In the genomic region with DNA sequence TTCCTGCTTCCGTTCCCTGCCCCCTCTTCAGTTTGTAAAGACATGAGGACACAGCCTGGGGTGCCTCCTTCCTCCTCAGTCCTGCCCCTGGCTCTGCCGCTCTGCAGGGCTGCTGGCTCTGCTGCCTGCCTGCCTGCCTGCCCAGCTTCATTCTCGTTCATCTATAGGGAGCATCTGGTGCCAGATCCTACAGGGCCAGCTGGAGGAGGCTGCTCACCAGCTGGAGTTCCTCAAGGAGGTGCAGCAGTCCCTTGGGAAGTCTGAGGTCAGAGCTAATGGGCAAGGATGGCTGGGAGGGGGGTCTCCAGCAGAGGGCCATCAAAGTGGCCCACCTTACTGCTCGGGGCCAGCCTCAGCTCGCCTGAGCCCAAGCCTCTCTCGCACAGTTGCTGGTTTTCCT, we compare ENCODE assay signal across 14 mouse cellular contexts. TPM values are rescaled to one million over a fixed set of nuclear protein-coding genes. Genes with fewer than 3 reads are reported as not detected.
A peak's percentile ranks its signal among the peaks of the same experiment; 100 is the strongest.
DNase-seq lines count a peak whose midpoint lies in the region; ATAC-seq and TF ChIP-seq lines count a peak whose summit lies in the region.
"Had no signal": no experiment of that assay in that cellular context is flagged by ENCODE, and none has a peak within 500 bp of the region (broad histone marks: within the 10 kb centered on the region; RNA-seq: fewer than 3 reads in every experiment).

No protein-coding gene starts in this region.

- WGBS in kidney, postnatal 0 days: 28% methylated on average over 6 of the region's 6 CpGs

- H3K9me3 ChIP-seq in kidney, postnatal 0 days (replicated peaks; ENCODE audit: low read length): no peaks in the 10 kb centered on the region
- H3K9me3 ChIP-seq: liver, embryonic 13.5 days had no signal

- no peak overlapping the region for H3K4me3 ChIP-seq in kidney, postnatal 0 days (replicated peaks; ENCODE audit: low read depth, low read length)
- H3K4me3 ChIP-seq: liver, embryonic 13.5 days had no signal

- H3K9ac ChIP-seq in kidney, postnatal 0 days (ENCODE audit: low read depth, low read length): no peak overlapping the region
- H3K9ac ChIP-seq: liver, embryonic 13.5 days had no signal

- H3K4me1 ChIP-seq in kidney, postnatal 0 days (replicated peaks; ENCODE audit: insufficient read depth, low read length): no peaks in the 10 kb centered on the region
- H3K4me1 ChIP-seq: liver, embryonic 13.5 days had no signal

- DNase-seq in frontal cortex, postnatal 10 days (ENCODE audit: low spot score in 2 of 2): no peak
- DNase-seq in kidney, postnatal 0 days (ENCODE audit: low spot score): peak; percentile 31
- no peak for DNase-seq in kidney, adult 11 months
- peak; percentile 24 for DNase-seq in retina, embryonic 14.5 days (ENCODE audit: low spot score)
- DNase-seq in retina, postnatal 1 day: no peak
- DNase-seq in layer of hippocampus, postnatal 25 days (ENCODE audit: extremely low spot score in 1 of 2, low spot score in 1 of 2): no peak
- DNase-seq in left cerebral cortex, adult 9 months (ENCODE audit: low spot score in 2 of 2): no peak
- DNase-seq: cerebellum, postnatal 25 days; heart, adult 18-20 months; liver, embryonic 13.5 days; thymus, postnatal 14 days had no signal

- H3K27me3 ChIP-seq in kidney, postnatal 0 days (ENCODE audit: insufficient read depth, low read length): no peaks in the 10 kb centered on the region
- H3K27me3 ChIP-seq: liver, embryonic 13.5 days had no signal

- no peak overlapping the region for H3K4me2 ChIP-seq in kidney, postnatal 0 days (ENCODE audit: low read length)
- H3K4me2 ChIP-seq: liver, embryonic 13.5 days had no signal

- no peak overlapping the region for H3K27ac ChIP-seq in kidney, postnatal 0 days
- H3K27ac ChIP-seq: liver, embryonic 13.5 days had no signal

- ATAC-seq in frontal cortex, adult (ENCODE audit: low TSS enrichment): peak; percentile 82
- ATAC-seq in kidney, postnatal 0 days (replicated peaks; ENCODE audit: low FRiP score, low read depth): no peak
- ATAC-seq: inflammation-experienced regulatory T-cells, adult 6 months had no signal

- no peak for TF ChIP-seq CTCF in kidney, postnatal 0 days (IDR thresholded peaks at IDR 0.05; ENCODE audit: low read depth)

- no peaks in the 10 kb centered on the region for H3K36me3 ChIP-seq in kidney, postnatal 0 days (ENCODE audit: insufficient read depth, low read length)
- H3K36me3 ChIP-seq: liver, embryonic 13.5 days had no signal

RNA-seq across cellular contexts. Expression of gene Ttc21a, which starts 13.0 kb away (rescaled TPM):
- polyA plus RNA-seq in kidney, postnatal 0 days (2015; fragmentation: Nextera tagmentation; extraction: Ambion mirVana): 0.03 and 0.06 TPM in 2 replicates
- 1 to 10 TPM in 1 of 2 experiments, under 1 TPM in 1; 0.71 to 1.3 TPM for total RNA-seq in layer of hippocampus, postnatal 25 days (2021)
- polyA plus RNA-seq: inflammation-experienced regulatory T-cells, adult 6 months; small intestine, adult 2 months had no signal

RNA-seq across cellular contexts. Expression of gene Gorasp1, which starts 13.1 kb away (rescaled TPM):
- polyA plus RNA-seq in kidney, postnatal 0 days (2015; fragmentation: Nextera tagmentation; extraction: Ambion mirVana): 18.3 and 19.1 TPM in 2 replicates
- total RNA-seq in layer of hippocampus, postnatal 25 days (2021): 10 to 100 TPM; 35.4 to 37.9 TPM

RNA-seq across cellular contexts. Expression of gene Csrnp1, which starts 34.0 kb away (rescaled TPM):
- polyA plus RNA-seq in kidney, postnatal 0 days (2015; fragmentation: Nextera tagmentation; extraction: Ambion mirVana): 4.8 and 7.8 TPM in 2 replicates
- 10 to 100 TPM; 14.5 to 15.9 TPM for total RNA-seq in layer of hippocampus, postnatal 25 days (2021)

RNA-seq across cellular contexts. Expression of gene Wdr48, which starts 55.8 kb away (rescaled TPM):
- 30.8 and 31.1 TPM in 2 replicates for polyA plus RNA-seq in kidney, postnatal 0 days (2015; fragmentation: Nextera tagmentation; extraction: Ambion mirVana)
- 10 to 100 TPM; 64.3 to 70.5 TPM for total RNA-seq in layer of hippocampus, postnatal 25 days (2021)

Comparison
In these comparisons a context has a peak if more than half of its experiments do, and no peak if none do; other contexts are left out.
1. DNase-seq: peak in kidney, postnatal 0 days (single experiment) and retina, embryonic 14.5 days (single experiment); none in frontal cortex, postnatal 10 days (0 of 2), kidney, adult 11 months (single experiment), retina, postnatal 1 day (single experiment), layer of hippocampus, postnatal 25 days (0 of 2) and left cerebral cortex, adult 9 months (0 of 2).